Mouse (Mus musculus) ES-E14 (cell line): ENCODE results near the gene Klhl33.

Experiments
- CHD2 ChIP-seq: IDR thresholded peaks from 2 replicates; pipeline ENCODE4 v1.6.1; 2014; ENCODE audit warnings: mild to moderate bottlenecking, low read depth, low read length, inconsistent platforms
- HCFC1 ChIP-seq: IDR thresholded peaks from 2 replicates; pipeline ENCODE4 v1.6.1; 2012; ENCODE audit warnings: low read length, inconsistent platforms, borderline replicate concordance; ENCODE audit not compliant: insufficient read depth
- MAFK ChIP-seq: IDR thresholded peaks from 2 replicates; pipeline ENCODE4 v1.6.1; 2014; ENCODE audit warnings: mild to moderate bottlenecking, low read depth, low read length, inconsistent platforms; ENCODE audit not compliant: insufficient read depth
- ZC3H11A ChIP-seq: IDR thresholded peaks from 2 replicates; pipeline ENCODE4 v1.6.1; 2012; ENCODE audit warnings: low read depth, mild to moderate bottlenecking, inconsistent platforms, low read length, borderline replicate concordance
- ZNF384 ChIP-seq: IDR thresholded peaks from 2 replicates; pipeline ENCODE4 v1.6.1; 2012; ENCODE audit warnings: low read depth, low read length, inconsistent platforms

DNA sequence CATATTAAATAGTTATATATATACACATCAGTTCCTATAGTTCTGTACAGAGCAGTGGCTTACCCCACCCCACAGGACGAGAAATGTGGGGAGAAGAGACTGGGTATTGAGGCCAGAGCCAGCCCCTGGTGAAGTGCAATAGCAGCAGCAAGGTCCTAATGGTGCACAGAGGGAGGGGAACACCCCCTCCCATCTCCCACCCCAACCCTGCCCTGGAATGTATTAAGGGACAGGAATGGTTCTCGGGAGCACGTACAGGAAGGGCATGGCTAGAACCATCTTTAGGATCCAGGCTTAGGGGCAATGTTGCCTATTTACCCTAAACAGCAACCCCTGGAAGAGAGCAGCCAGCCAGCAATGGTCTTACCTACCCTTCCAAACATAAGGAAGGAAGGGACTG lies 30.1 kb upstream of the Klhl33 start:
- TF ChIP-seq ZC3H11A = no peak
- TF ChIP-seq HCFC1 = no peak
- TF ChIP-seq CHD2 = no peak
- TF ChIP-seq MAFK = no peak
- no peak for TF ChIP-seq ZNF384
